Mouse (Mus musculus) embryonic facial prominence, embryonic 11.5 days (tissue): Measurements from ENCODE around the gene Camta1. TPM values are rescaled to one million over a fixed set of nuclear protein-coding genes. Genes with fewer than 3 reads are reported as not detected.
A peak's percentile ranks its signal among the peaks of the same experiment; 100 is the strongest.

Source experiments
- ATAC-seq: fragments of 200-750 bp; cut with Nextera tagmentation; replicated peaks from 2 replicates; pipeline ENCODE4 v1.8.0; 2017; ENCODE audit warnings: low read depth; ENCODE audit not compliant: insufficient number of reproducible peaks, low FRiP score, low TSS enrichment
- DNase-seq: peaks from one replicate; pipeline ENCODE4 v3.0.0-alpha.2; 2015; ENCODE audit warnings: low spot score
- H3K27ac ChIP-seq: fragments of 300-500 bp; sonication (generic); replicated peaks from 2 replicates; pipeline ENCODE4 v1.5.1; 2014; ENCODE audit warnings: mild to moderate bottlenecking, low read depth, low read length, control low read depth
- H3K27me3 ChIP-seq: fragments of 300-500 bp; sonication (generic); 2 replicates; pipeline ENCODE4 v1.6.1; 2014; ENCODE audit warnings: mild to moderate bottlenecking, low read length, moderate library complexity, mixed read lengths; ENCODE audit not compliant: control insufficient read depth, insufficient read depth
- H3K36me3 ChIP-seq: fragments of 300-500 bp; sonication (generic); replicated peaks from 2 replicates; pipeline ENCODE4 v1.6.1; 2014; ENCODE audit warnings: low read depth, mild to moderate bottlenecking, low read length, moderate library complexity, mixed read lengths; ENCODE audit not compliant: control insufficient read depth, insufficient read depth
- H3K4me1 ChIP-seq: fragments of 300-500 bp; sonication (generic); 2 replicates; pipeline ENCODE4 v1.6.1; 2014; ENCODE audit warnings: low read length, mixed read lengths; ENCODE audit not compliant: control insufficient read depth, insufficient read depth
- H3K4me2 ChIP-seq: fragments of 300-500 bp; sonication (generic); 2 replicates; pipeline ENCODE4 v1.6.1; 2014; ENCODE audit warnings: low read depth, mild to moderate bottlenecking, control low read depth, low read length, moderate library complexity
- H3K4me3 ChIP-seq: fragments of 300-500 bp; sonication (generic); 2 replicates; pipeline ENCODE4 v1.5.1; 2014; ENCODE audit warnings: low read depth, low read length, control low read depth
- H3K9ac ChIP-seq: fragments of 300-500 bp; sonication (generic); replicated peaks from 2 replicates; pipeline ENCODE4 v1.6.1; 2014; ENCODE audit warnings: mild to moderate bottlenecking, control low read depth, low read length
- H3K9me3 ChIP-seq: fragments of 300-500 bp; sonication (generic); replicated peaks from 2 replicates; pipeline ENCODE4 v1.6.1; 2016; ENCODE audit warnings: mild to moderate bottlenecking, low read length, inconsistent platforms, mixed read lengths; ENCODE audit not compliant: control insufficient read depth
- WGBS: fragments of 180-500 bp; shearing (Covaris S2); extraction: QIAGEN DNeasy Blood & Tissue Kit; methylation state at CpG from one replicate; pipeline ENCODE4 v1.1.7; 2014; 5-methylcytosine and 5-hydroxymethylcytosine counted together
- polyA plus RNA-seq: library from polyadenylated mRNA; unstranded; fragments of >200 nt; fragmentation: Nextera tagmentation; extraction: Ambion mirVana; gene quantifications from 2 replicates; pipeline ENCODE4 v1.2.1, GENCODE M21; 2014

Gene Camta1
- polyA plus RNA-seq, 1 experiment from 2014 or later, result 130 TPM

- H3K4me3 ChIP-seq, result no peak overlapping the region
- DNase-seq (peak; percentile 86), ATAC-seq (no peak)
- no peaks in the 10 kb centered on the region for H3K4me1 ChIP-seq
- H3K36me3 ChIP-seq, result no peaks in the 10 kb centered on the region
- 3% methylated on average over 7 of the region's 7 CpGs for WGBS
- H3K9ac ChIP-seq, result no peak overlapping the region
- H3K4me2 ChIP-seq, result no peak overlapping the region
- H3K9me3 ChIP-seq, result no peaks in the 10 kb centered on the region
- H3K27me3 ChIP-seq, result no peaks in the 10 kb centered on the region
- no peak overlapping the region for H3K27ac ChIP-seq
Measured at GRCm38 (mm10) chr4:151156904-151157303, 704.8 kb downstream of the Camta1 start.

GRCm38 (mm10) chr4:151155587-151155986 is 706.1 kb downstream of the Camta1 start:
- Histone ChIP-seq H3K9ac (no peak overlapping the region), H3K36me3 (no peaks in the 10 kb centered on the region), H3K27ac (no peak overlapping the region), H3K4me3 (no peak overlapping the region), H3K27me3 (no peaks in the 10 kb centered on the region), H3K4me2 (no peak overlapping the region), H3K4me1 (no peaks in the 10 kb centered on the region), H3K9me3 (no peaks in the 10 kb centered on the region)
- no peak for ATAC-seq
- 72% methylated on average over 4 of the region's 4 CpGs for WGBS
- no peak for DNase-seq

- Histone ChIP-seq H3K36me3 (no peaks in the 10 kb centered on the region), H3K27ac (no peak overlapping the region), H3K9ac (no peak overlapping the region), H3K4me2 (no peak overlapping the region), H3K9me3 (no peaks in the 10 kb centered on the region), H3K27me3 (no peaks in the 10 kb centered on the region), H3K4me3 (no peak overlapping the region), H3K4me1 (no peaks in the 10 kb centered on the region)
- ATAC-seq, result no peak
- 50% methylated on average over 4 of the region's 4 CpGs for WGBS
- DNase-seq, result peak; percentile 48
Measured at GRCm38 (mm10) chr4:151154306-151154705, 707.4 kb downstream of the Camta1 start.

- no peak overlapping the region for H3K27ac ChIP-seq
- ATAC-seq (peak; percentile 48; the same call in 1 of the 2 replicates), DNase-seq (no peak)
- no peak overlapping the region for H3K9ac ChIP-seq
- 75% methylated on average over 6 of the region's 6 CpGs for WGBS
- no peak overlapping the region for H3K4me3 ChIP-seq
- H3K9me3 ChIP-seq, result no peaks in the 10 kb centered on the region
- H3K4me1 ChIP-seq, result no peaks in the 10 kb centered on the region
- H3K27me3 ChIP-seq, result no peaks in the 10 kb centered on the region; the same call in 1 of the 2 replicates
- H3K4me2 ChIP-seq, result no peak overlapping the region
- H3K36me3 ChIP-seq, result no peaks in the 10 kb centered on the region
Measured at GRCm38 (mm10) chr4:151152010-151152409, 709.7 kb downstream of the Camta1 start.

- H3K4me1 ChIP-seq, result no peaks in the 10 kb centered on the region
- H3K4me2 ChIP-seq, result no peak overlapping the region
- no peaks in the 10 kb centered on the region for H3K36me3 ChIP-seq
- no peaks in the 10 kb centered on the region; the same call in 1 of the 2 replicates for H3K27me3 ChIP-seq
- ATAC-seq (no peak), DNase-seq (no peak)
- H3K27ac ChIP-seq, result no peak overlapping the region
- no peaks in the 10 kb centered on the region for H3K9me3 ChIP-seq
- no peak overlapping the region for H3K4me3 ChIP-seq
- 82% methylated on average over 11 of the region's 11 CpGs for WGBS
- H3K9ac ChIP-seq, result no peak overlapping the region
Measured at GRCm38 (mm10) chr4:151150842-151151241, 710.8 kb downstream of the Camta1 start.

GRCm38 (mm10) chr4:151150115-151150514 is 711.6 kb downstream of the Camta1 start:
- Histone ChIP-seq H3K4me1 (no peaks in the 10 kb centered on the region), H3K9ac (no peak overlapping the region)

GRCm38 (mm10) chr4:151147541-151147940 is 714.1 kb downstream of the Camta1 start:
- WGBS, result 39% methylated on average over 12 of the region's 12 CpGs

More at GRCm38 (mm10) chr4:151150115-151150514, 711.6 kb downstream of the Camta1 start:
- Histone ChIP-seq H3K9me3 (no peaks in the 10 kb centered on the region), H3K4me2 (no peak overlapping the region), H3K27me3 (no peaks in the 10 kb centered on the region; the same call in 1 of the 2 replicates), H3K36me3 (no peaks in the 10 kb centered on the region), H3K4me3 (no peak overlapping the region), H3K27ac (no peak overlapping the region)
- no peak for DNase-seq
- ATAC-seq, result no peak
- WGBS, result 80% methylated on average over 11 of the region's 11 CpGs

GRCm38 (mm10) chr4:151144121-151144520 is 717.6 kb downstream of the Camta1 start:
- no peak overlapping the region for H3K9ac ChIP-seq
- DNase-seq, result no peak
- H3K27ac ChIP-seq, result no peak overlapping the region
- no peaks in the 10 kb centered on the region for H3K36me3 ChIP-seq
- WGBS, result 88% methylated on average over 14 of the region's 14 CpGs
- H3K4me3 ChIP-seq, result no peak overlapping the region
- H3K27me3 ChIP-seq, result peaks cover 9% of the 10 kb centered on the region
- H3K4me2 ChIP-seq, result no peak overlapping the region
- ATAC-seq, result no peak
- peaks cover 4% of the 10 kb centered on the region; the same call in 1 of the 2 replicates for H3K4me1 ChIP-seq
- no peaks in the 10 kb centered on the region for H3K9me3 ChIP-seq

More at GRCm38 (mm10) chr4:151147541-151147940, 714.1 kb downstream of the Camta1 start:
- H3K9me3 ChIP-seq, result no peaks in the 10 kb centered on the region
- no peaks in the 10 kb centered on the region for H3K36me3 ChIP-seq
- no peaks in the 10 kb centered on the region; the same call in 1 of the 2 replicates for H3K27me3 ChIP-seq
- H3K27ac ChIP-seq, result no peak overlapping the region
- no peak for DNase-seq
- no peak for ATAC-seq
- H3K4me1 ChIP-seq, result no peaks in the 10 kb centered on the region
- H3K4me2 ChIP-seq, result no peak overlapping the region
- no peak overlapping the region for H3K4me3 ChIP-seq
- H3K9ac ChIP-seq, result no peak overlapping the region
